Mouse (Mus musculus) limb, embryonic 14.5 days (tissue): Measurements from ENCODE around the gene Pex16. TPM values are rescaled to one million over a fixed set of nuclear protein-coding genes. Genes with fewer than 3 reads are reported as not detected.

ENCODE experiments used
- ATAC-seq: fragments of 200-750 bp; cut with Nextera tagmentation; 2 replicates; pipeline ENCODE4 v1.8.0; 2017; ENCODE audit warnings: low read depth, moderate number of reproducible peaks, moderate TSS enrichment; ENCODE audit not compliant: low FRiP score
- DNase-seq: peaks from one replicate; pipeline ENCODE4 v3.0.0-alpha.2; 2015; ENCODE audit warnings: low spot score
- H3K27ac ChIP-seq: fragments of 300-500 bp; sonication (generic); replicated peaks from 2 replicates; pipeline ENCODE4 v1.5.1; 2014; ENCODE audit warnings: low read depth, mild to moderate bottlenecking, low read length, moderate library complexity, mixed read lengths
- H3K27me3 ChIP-seq: fragments of 300-500 bp; sonication (generic); 2 replicates; pipeline ENCODE4 v1.6.1; 2014; ENCODE audit warnings: low read length, mixed read lengths; ENCODE audit not compliant: control insufficient read depth, insufficient read depth
- H3K36me3 ChIP-seq: fragments of 300-500 bp; sonication (generic); 2 replicates; pipeline ENCODE4 v1.6.1; 2014; ENCODE audit warnings: mild to moderate bottlenecking, low read length, moderate library complexity, mixed read lengths; ENCODE audit not compliant: control insufficient read depth, insufficient read depth
- H3K4me1 ChIP-seq: fragments of 300-500 bp; sonication (generic); 2 replicates; pipeline ENCODE4 v1.6.1; 2014; ENCODE audit warnings: antibody characterized with exemption, low read length, mixed read lengths; ENCODE audit not compliant: control insufficient read depth, insufficient read depth
- H3K4me2 ChIP-seq: fragments of 300-500 bp; sonication (generic); replicated peaks from 2 replicates; pipeline ENCODE4 v1.6.1; 2014; ENCODE audit warnings: low read depth, mild to moderate bottlenecking, low read length, moderate library complexity; ENCODE audit not compliant: severe bottlenecking
- H3K4me3 ChIP-seq: fragments of 300-500 bp; sonication (generic); replicated peaks from 2 replicates; pipeline ENCODE4 v1.5.1; 2014; ENCODE audit warnings: low read length
- H3K9ac ChIP-seq: fragments of 300-500 bp; sonication (generic); 2 replicates; pipeline ENCODE4 v1.6.1; 2014; ENCODE audit warnings: mild to moderate bottlenecking, low read depth, low read length, moderate library complexity; ENCODE audit not compliant: severe bottlenecking
- H3K9me3 ChIP-seq: fragments of 300-500 bp; sonication (generic); 2 replicates; pipeline ENCODE4 v1.6.1; 2016; ENCODE audit warnings: low read length; ENCODE audit not compliant: control insufficient read depth
- POLR2A ChIP-seq: fragments of 200-500 bp; IDR thresholded peaks from 2 replicates; pipeline ENCODE4 v1.8.0; 2012; ENCODE audit warnings: inconsistent platforms, mild to moderate bottlenecking, moderate library complexity, borderline replicate concordance; ENCODE audit not compliant: insufficient read depth, insufficient read length; ENCODE audit errors: extremely low read depth
- WGBS: fragments of 180-500 bp; shearing (Covaris S2); extraction: QIAGEN DNeasy Blood & Tissue Kit; methylation state at CpG from one replicate; pipeline ENCODE4 v1.1.7; 2014; 5-methylcytosine and 5-hydroxymethylcytosine counted together
- polyA plus RNA-seq, 2 experiments: library from polyadenylated mRNA; depleted of rRNA in 1 of 2; stranded (reverse) in 1 of 2; unstranded in 1 of 2; fragments of >200 nt; fragmentation: Nextera tagmentation in 1 of 2; extraction: Ambion mirVana in 1 of 2; gene quantifications; 2 replicates each; pipeline versions ENCODE4 v1.2.1 to v1.2.3; 2012 to 2014

Gene Pex16
- polyA plus RNA-seq, 2 experiments = 22.3 to 26.4 TPM

DNA sequence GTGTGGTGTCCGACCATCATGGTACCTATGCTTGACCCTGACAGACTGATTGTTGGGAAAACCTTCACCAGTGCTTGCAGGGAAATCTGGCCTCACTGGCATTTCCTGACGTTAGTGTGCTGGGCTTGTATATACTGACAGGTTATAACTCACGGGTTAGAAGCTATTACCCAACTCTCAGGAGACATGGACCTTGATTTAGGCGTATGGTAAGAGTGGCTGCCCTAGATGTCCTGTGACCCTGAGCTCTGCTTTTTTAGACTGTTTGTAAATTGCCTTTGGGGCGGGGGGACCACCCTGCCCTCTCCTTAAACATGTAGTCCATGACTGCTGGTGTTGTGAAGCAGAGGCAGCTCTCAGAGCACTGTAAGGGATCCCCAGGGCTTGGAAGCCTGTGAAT lies 23.8 kb upstream of the Pex16 start:
- no peak for TF ChIP-seq POLR2A
- H3K4me2 ChIP-seq = no peak overlapping the region
- ATAC-seq (no peak), DNase-seq (no peak)
- H3K9me3 ChIP-seq = no peaks in the 10 kb centered on the region
- 59% methylated on average over 5 of the region's 5 CpGs for WGBS
- H3K36me3 ChIP-seq = peaks cover 76% of the 10 kb centered on the region
- no peaks in the 10 kb centered on the region for H3K4me1 ChIP-seq
- H3K9ac ChIP-seq = no peak overlapping the region
- no peak overlapping the region for H3K27ac ChIP-seq
- no peaks in the 10 kb centered on the region for H3K27me3 ChIP-seq
- H3K4me3 ChIP-seq = no peak overlapping the region

DNA sequence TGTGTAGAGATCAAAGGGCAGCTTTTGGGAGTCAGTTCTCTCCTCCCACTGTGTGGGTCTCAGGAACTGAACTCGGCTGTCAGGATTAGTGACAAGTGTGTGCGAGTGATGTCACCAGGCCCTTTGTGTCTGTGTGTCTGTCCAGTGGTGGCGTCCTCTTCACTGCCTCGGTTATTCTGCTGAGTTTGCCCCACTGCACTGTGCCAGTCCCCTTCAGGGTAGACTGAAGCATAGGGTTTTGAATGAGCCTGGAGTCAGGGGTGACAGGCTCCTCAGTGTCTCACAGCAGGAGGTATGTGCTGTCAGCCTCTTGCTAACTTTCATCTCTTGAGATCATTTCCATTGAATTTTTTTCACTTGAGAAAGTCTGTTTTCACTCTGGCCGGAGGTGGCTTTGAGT lies 21.1 kb upstream of the Pex16 start:
- H3K4me1 ChIP-seq = no peaks in the 10 kb centered on the region
- no peak for ATAC-seq
- no peak overlapping the region for H3K4me3 ChIP-seq
- H3K27me3 ChIP-seq = no peaks in the 10 kb centered on the region
- no peak overlapping the region for H3K27ac ChIP-seq
- DNase-seq = no peak
- H3K9me3 ChIP-seq = no peaks in the 10 kb centered on the region
- TF ChIP-seq POLR2A = no peak
- 68% methylated on average over 5 of the region's 5 CpGs for WGBS
- no peak overlapping the region for H3K9ac ChIP-seq
- no peak overlapping the region for H3K4me2 ChIP-seq
- H3K36me3 ChIP-seq = peaks cover 86% of the 10 kb centered on the region

- Histone ChIP-seq H3K27me3 (no peaks in the 10 kb centered on the region), H3K36me3 (peaks cover 85% of the 10 kb centered on the region), H3K9me3 (no peaks in the 10 kb centered on the region), H3K4me3 (no peak overlapping the region), H3K4me2 (no peak overlapping the region), H3K9ac (no peak overlapping the region), H3K4me1 (no peaks in the 10 kb centered on the region), H3K27ac (no peak overlapping the region)
- ATAC-seq (no peak), DNase-seq (no peak)
- 45% methylated on average over 6 of the region's 6 CpGs for WGBS
- TF ChIP-seq POLR2A = no peak
Measured at GRCm38 (mm10) chr2:92354224-92354623, 20.3 kb upstream of the Pex16 start.

GRCm38 (mm10) chr2:92359301-92359700 lies 15.2 kb upstream of the Pex16 start:
- H3K9ac ChIP-seq = no peak overlapping the region
- H3K4me1 ChIP-seq = no peaks in the 10 kb centered on the region
- H3K9me3 ChIP-seq = no peaks in the 10 kb centered on the region
- H3K4me3 ChIP-seq = no peak overlapping the region
- no peak for DNase-seq
- H3K27ac ChIP-seq = no peak overlapping the region
- 87% methylated on average over 2 of the region's 2 CpGs for WGBS
- H3K27me3 ChIP-seq = no peaks in the 10 kb centered on the region
- no peak for ATAC-seq
- no peak for TF ChIP-seq POLR2A
- H3K4me2 ChIP-seq = no peak overlapping the region
- peaks cover 86% of the 10 kb centered on the region for H3K36me3 ChIP-seq

DNA sequence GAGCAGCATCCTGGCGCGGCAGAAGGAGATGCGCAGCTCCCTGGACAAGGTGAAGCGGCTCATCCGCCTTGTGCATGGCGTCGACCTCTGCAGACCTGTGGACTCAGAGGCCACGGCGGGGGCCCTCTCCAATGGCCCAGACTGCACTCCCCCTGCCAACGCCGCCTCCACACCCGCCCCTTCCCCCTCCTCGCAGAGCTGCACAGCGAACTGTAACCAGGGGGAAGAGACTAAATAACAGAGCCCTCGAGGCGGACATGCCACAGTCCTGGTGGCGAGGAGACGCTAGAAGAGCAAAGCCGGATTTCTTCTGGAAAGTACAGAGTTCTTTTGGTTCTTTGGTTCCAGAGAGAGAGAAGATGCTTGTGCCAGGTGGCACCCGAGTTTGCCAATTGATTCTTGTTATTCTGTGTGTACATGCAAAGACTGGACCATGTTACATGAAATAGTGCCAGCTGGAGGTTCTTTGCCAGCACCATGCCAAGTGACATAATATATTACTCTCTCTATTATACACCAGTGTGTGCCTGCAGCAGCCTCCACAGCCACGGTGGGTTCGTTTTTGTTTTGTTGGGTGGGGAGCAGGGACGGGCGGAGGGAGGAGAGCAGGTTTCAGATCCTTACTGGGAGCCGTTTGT lies 14.2 kb upstream of the Pex16 start:
- ATAC-seq (no peak), DNase-seq (no peak)
- no peak overlapping the region for H3K9ac ChIP-seq
- H3K4me3 ChIP-seq = no peak overlapping the region
- peaks cover 80% of the 10 kb centered on the region for H3K36me3 ChIP-seq
- H3K4me1 ChIP-seq = no peaks in the 10 kb centered on the region
- H3K27ac ChIP-seq = no peak overlapping the region
- no peak for TF ChIP-seq POLR2A
- H3K4me2 ChIP-seq = no peak overlapping the region
- 72% methylated on average over 25 of the region's 25 CpGs for WGBS
- H3K27me3 ChIP-seq = no peaks in the 10 kb centered on the region
- H3K9me3 ChIP-seq = no peaks in the 10 kb centered on the region
